In genomic region chr5:3554198-3554597, GRCm38 (mm10) we compare ENCODE assay signal across 25 mouse cellular contexts.
"Had no signal": no experiment of that assay in that cellular context is flagged by ENCODE, and none has a peak within 500 bp of the region (broad histone marks: within the 10 kb centered on the region; RNA-seq: fewer than 3 reads in every experiment).

No protein-coding gene starts in this region.

- H3K4me3 ChIP-seq: heart, adult 2 months; heart, embryonic 13.5 days; heart, embryonic 15.5 days; hindbrain, embryonic 13.5 days; hindbrain, embryonic 15.5 days; kidney, embryonic 15.5 days; left cerebral cortex, adult 2 months; limb, embryonic 10.5 days; limb, embryonic 12.5 days; liver, embryonic 12.5 days had no signal

- H3K4me2 ChIP-seq: heart, embryonic 11.5 days; heart, embryonic 13.5 days; heart, embryonic 15.5 days; hindbrain, embryonic 13.5 days; hindbrain, embryonic 15.5 days; kidney, embryonic 15.5 days; limb, embryonic 12.5 days; liver, embryonic 12.5 days had no signal

- H3K9ac ChIP-seq: heart, embryonic 13.5 days; heart, embryonic 15.5 days; hindbrain, embryonic 13.5 days; hindbrain, embryonic 15.5 days; kidney, embryonic 15.5 days; limb, embryonic 12.5 days; liver, embryonic 12.5 days; liver, embryonic 14.5 days had no signal

- H3K27me3 ChIP-seq: heart, embryonic 13.5 days; heart, embryonic 15.5 days; hindbrain, embryonic 13.5 days; hindbrain, embryonic 15.5 days; kidney, embryonic 15.5 days; limb, embryonic 12.5 days; liver, embryonic 12.5 days had no signal

- H3K4me1 ChIP-seq: hindbrain, embryonic 13.5 days; hindbrain, embryonic 15.5 days; kidney, embryonic 15.5 days; limb, embryonic 10.5 days; limb, embryonic 12.5 days; liver, embryonic 12.5 days had no signal

- DNase-seq: gastrocnemius, postnatal 14 days; gastrocnemius, postnatal 36 days; heart, adult 11 months; heart, adult 2 months; heart, postnatal 14 days; heart, postnatal 36 days; kidney, adult 11 months; kidney, adult 2 months; kidney, adult 9 months; kidney, postnatal 25 days; layer of hippocampus, adult 9-11 months had no signal

- ATAC-seq: hindbrain, postnatal 0 days; intestine, embryonic 16.5 days; liver, embryonic 12.5 days had no signal

- H3K27ac ChIP-seq: heart, adult 2 months; heart, embryonic 13.5 days; heart, embryonic 15.5 days; hindbrain, embryonic 13.5 days; hindbrain, embryonic 15.5 days; hindbrain, postnatal 0 days; kidney, embryonic 15.5 days; kidney, postnatal 0 days; left cerebral cortex, adult 2 months; limb, embryonic 10.5 days; limb, embryonic 12.5 days; liver, embryonic 12.5 days; liver, embryonic 14.5 days had no signal

- H3K9me3 ChIP-seq: heart, embryonic 13.5 days; heart, embryonic 15.5 days; hindbrain, embryonic 13.5 days; hindbrain, embryonic 15.5 days; kidney, embryonic 15.5 days; limb, embryonic 10.5 days; limb, embryonic 12.5 days; liver, embryonic 12.5 days had no signal
